Mouse (Mus musculus): ENCODE results near the gene Nectin1. TPM values are rescaled to one million over a fixed set of nuclear protein-coding genes. Genes with fewer than 3 reads are reported as not detected.

The Nectin1 gene
- polyA plus RNA-seq, 1 experiment: 0.87 TPM

DNA sequence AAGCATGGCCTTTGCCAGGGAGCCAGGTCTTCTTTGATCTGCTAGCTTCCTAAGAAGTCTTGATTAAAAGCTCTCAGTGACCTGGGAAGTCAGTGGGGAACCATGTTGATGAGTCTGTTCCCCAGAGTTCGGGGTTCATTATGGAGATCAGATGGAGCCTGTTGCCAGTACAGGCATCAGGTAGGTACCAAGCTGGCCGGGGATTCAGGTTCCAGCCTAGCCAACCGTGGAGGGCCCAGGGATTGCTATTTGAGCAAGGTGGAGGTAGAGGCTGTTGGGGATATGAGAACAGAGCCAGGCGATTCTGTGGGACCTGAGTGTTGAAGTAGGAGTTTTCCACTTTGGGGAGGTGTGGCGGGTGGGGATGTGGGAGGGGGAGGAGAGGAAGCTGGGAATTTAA lies 30.6 kb downstream of the Nectin1 start:
- H3K27ac ChIP-seq (ENCODE audit: control insufficient read depth, insufficient read depth, low read depth, low read length, poor library complexity): no peak overlapping the region
- H3K4me3 ChIP-seq (replicated peaks; ENCODE audit: control insufficient read depth, low read depth, low read length): no peak overlapping the region
- TF ChIP-seq CTCF (IDR thresholded peaks at IDR 0.05; ENCODE audit: control insufficient read depth, insufficient read depth, low read length) (no peak), POLR2A (IDR thresholded peaks at IDR 0.05; ENCODE audit: borderline replicate concordance, control insufficient read depth, low read depth, low read length) (no peak)
- no peaks in the 10 kb centered on the region for H3K4me1 ChIP-seq (ENCODE audit: control insufficient read depth, insufficient read depth, low read length)
- 72% methylated on average over 5 of the region's 5 CpGs for WGBS

DNA sequence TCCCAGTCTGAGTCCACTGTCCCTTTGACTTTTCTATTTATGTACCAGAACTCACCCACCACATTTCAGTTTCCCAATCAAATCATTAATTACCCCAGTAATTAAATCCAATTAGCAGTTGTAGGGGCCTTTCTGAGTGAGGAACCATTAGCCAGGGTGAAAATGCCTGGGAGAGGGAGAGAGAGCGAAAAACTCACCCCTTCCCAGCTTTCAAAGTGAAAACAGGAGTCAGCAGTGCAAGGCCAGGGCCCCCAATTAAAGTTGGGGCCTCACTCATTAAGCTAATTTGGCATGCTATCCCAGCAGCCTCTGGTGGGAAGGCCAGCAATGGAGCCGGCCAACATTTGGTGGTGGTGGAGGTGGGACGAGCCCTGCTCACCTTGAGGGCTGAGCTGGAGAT lies 32.4 kb downstream of the Nectin1 start:
- 86% methylated on average over 3 of the region's 3 CpGs for WGBS

GRCm38 (mm10) chr9:43777362-43778360 lies 33.9 kb downstream of the Nectin1 start:
- Histone ChIP-seq H3K27ac (ENCODE audit: control insufficient read depth, insufficient read depth, low read depth, low read length, poor library complexity) (no peak overlapping the region), H3K4me1 (ENCODE audit: control insufficient read depth, insufficient read depth, low read length) (no peaks in the 10 kb centered on the region), H3K4me3 (replicated peaks; ENCODE audit: control insufficient read depth, low read depth, low read length) (no peak overlapping the region)
- no peak for TF ChIP-seq CTCF (IDR thresholded peaks at IDR 0.05; ENCODE audit: control insufficient read depth, insufficient read depth, low read length)
- no peak for TF ChIP-seq POLR2A (IDR thresholded peaks at IDR 0.05; ENCODE audit: borderline replicate concordance, control insufficient read depth, low read depth, low read length)
- 70% methylated on average over 16 of the region's 16 CpGs for WGBS

More for the DNA sequence above, 32.4 kb downstream of the Nectin1 start:
- TF ChIP-seq CTCF (IDR thresholded peaks at IDR 0.05; ENCODE audit: control insufficient read depth, insufficient read depth, low read length) (no peak), POLR2A (IDR thresholded peaks at IDR 0.05; ENCODE audit: borderline replicate concordance, control insufficient read depth, low read depth, low read length) (no peak)
- Histone ChIP-seq H3K27ac (ENCODE audit: control insufficient read depth, insufficient read depth, low read depth, low read length, poor library complexity) (no peak overlapping the region), H3K4me3 (replicated peaks; ENCODE audit: control insufficient read depth, low read depth, low read length) (no peak overlapping the region), H3K4me1 (ENCODE audit: control insufficient read depth, insufficient read depth, low read length) (no peaks in the 10 kb centered on the region)

GRCm38 (mm10) chr9:43780883-43781282 lies 37.1 kb downstream of the Nectin1 start:
- Histone ChIP-seq H3K4me3 (replicated peaks; ENCODE audit: control insufficient read depth, low read depth, low read length) (no peak overlapping the region), H3K4me1 (ENCODE audit: control insufficient read depth, insufficient read depth, low read length) (no peaks in the 10 kb centered on the region), H3K27ac (ENCODE audit: control insufficient read depth, insufficient read depth, low read depth, low read length, poor library complexity) (no peak overlapping the region)
- TF ChIP-seq POLR2A (IDR thresholded peaks at IDR 0.05; ENCODE audit: borderline replicate concordance, control insufficient read depth, low read depth, low read length) (no peak), CTCF (IDR thresholded peaks at IDR 0.05; ENCODE audit: control insufficient read depth, insufficient read depth, low read length) (no peak)
- 79% methylated on average over 8 of the region's 8 CpGs for WGBS

GRCm38 (mm10) chr9:43782401-43782800 lies 38.6 kb downstream of the Nectin1 start:
- no peak overlapping the region for H3K27ac ChIP-seq (ENCODE audit: control insufficient read depth, insufficient read depth, low read depth, low read length, poor library complexity)
- no peaks in the 10 kb centered on the region for H3K4me1 ChIP-seq (ENCODE audit: control insufficient read depth, insufficient read depth, low read length)
- no peak overlapping the region for H3K4me3 ChIP-seq (replicated peaks; ENCODE audit: control insufficient read depth, low read depth, low read length)
- TF ChIP-seq POLR2A (IDR thresholded peaks at IDR 0.05; ENCODE audit: borderline replicate concordance, control insufficient read depth, low read depth, low read length) (no peak), CTCF (IDR thresholded peaks at IDR 0.05; ENCODE audit: control insufficient read depth, insufficient read depth, low read length) (no peak)
- 79% methylated on average over 5 of the region's 5 CpGs for WGBS

DNA sequence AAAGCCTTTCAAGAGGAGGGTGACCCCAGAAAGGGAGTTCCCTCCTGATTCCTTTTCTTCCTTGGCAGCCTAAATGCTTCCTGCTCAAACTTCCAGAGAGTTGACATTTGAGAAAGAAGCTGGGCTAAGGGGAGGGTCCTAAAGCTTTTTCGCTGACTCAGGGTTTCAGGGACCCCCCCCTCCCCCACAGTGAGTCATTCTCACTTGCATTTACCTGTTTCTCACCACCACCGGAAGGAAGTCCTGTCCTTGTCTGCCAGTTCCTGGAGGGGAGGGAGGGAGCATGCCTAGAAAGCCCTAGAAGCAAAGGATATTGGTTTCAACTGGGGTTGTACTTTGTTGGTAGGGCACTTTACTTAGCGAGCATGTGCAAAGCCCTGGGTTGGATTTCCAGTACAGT lies 40.2 kb downstream of the Nectin1 start:
- Histone ChIP-seq H3K4me3 (replicated peaks; ENCODE audit: control insufficient read depth, low read depth, low read length) (no peak overlapping the region), H3K4me1 (ENCODE audit: control insufficient read depth, insufficient read depth, low read length) (no peaks in the 10 kb centered on the region), H3K27ac (ENCODE audit: control insufficient read depth, insufficient read depth, low read depth, low read length, poor library complexity) (no peak overlapping the region)
- 19% methylated on average over 3 of the region's 3 CpGs for WGBS
- TF ChIP-seq CTCF (IDR thresholded peaks at IDR 0.05; ENCODE audit: control insufficient read depth, insufficient read depth, low read length) (no peak), POLR2A (IDR thresholded peaks at IDR 0.05; ENCODE audit: borderline replicate concordance, control insufficient read depth, low read depth, low read length) (no peak)

GRCm38 (mm10) chr9:43784841-43785240 lies 41.1 kb downstream of the Nectin1 start:
- no peaks in the 10 kb centered on the region for H3K4me1 ChIP-seq (ENCODE audit: control insufficient read depth, insufficient read depth, low read length)
- WGBS: 78% methylated on average over 13 of the region's 13 CpGs
- H3K4me3 ChIP-seq (replicated peaks; ENCODE audit: control insufficient read depth, low read depth, low read length): no peak overlapping the region
- no peak for TF ChIP-seq CTCF (IDR thresholded peaks at IDR 0.05; ENCODE audit: control insufficient read depth, insufficient read depth, low read length)
- no peak for TF ChIP-seq POLR2A (IDR thresholded peaks at IDR 0.05; ENCODE audit: borderline replicate concordance, control insufficient read depth, low read depth, low read length)
- no peak overlapping the region for H3K27ac ChIP-seq (ENCODE audit: control insufficient read depth, insufficient read depth, low read depth, low read length, poor library complexity)

DNA sequence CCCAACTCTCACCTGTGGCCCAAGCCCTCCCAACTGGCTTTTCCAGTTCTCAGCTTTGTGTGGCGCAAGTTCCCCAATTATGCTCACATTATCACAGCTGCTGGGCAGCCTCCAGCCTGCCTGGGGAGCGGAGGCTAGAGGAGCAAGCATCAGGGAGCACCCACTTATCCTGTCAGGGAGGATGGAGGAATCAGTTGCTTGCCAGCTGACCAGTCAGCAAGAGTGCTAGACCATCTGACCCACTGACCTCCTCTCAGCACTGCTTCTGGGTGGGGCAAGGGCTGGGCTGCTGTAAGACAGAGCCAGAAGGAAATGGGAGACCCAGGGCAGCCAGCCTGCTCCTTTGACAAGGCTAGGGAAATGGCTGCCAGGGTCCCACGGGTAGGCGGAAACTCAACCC lies 43.8 kb downstream of the Nectin1 start:
- no peak overlapping the region for H3K4me3 ChIP-seq (replicated peaks; ENCODE audit: control insufficient read depth, low read depth, low read length)
- 62% methylated on average over 4 of the region's 4 CpGs for whole genome bisulfite sequencing
- H3K27ac ChIP-seq (ENCODE audit: control insufficient read depth, insufficient read depth, low read depth, low read length, poor library complexity): no peak overlapping the region
- no peaks in the 10 kb centered on the region for H3K4me1 ChIP-seq (ENCODE audit: control insufficient read depth, insufficient read depth, low read length)
- no peak for TF ChIP-seq CTCF (IDR thresholded peaks at IDR 0.05; ENCODE audit: control insufficient read depth, insufficient read depth, low read length)
- no peak for TF ChIP-seq POLR2A (IDR thresholded peaks at IDR 0.05; ENCODE audit: borderline replicate concordance, control insufficient read depth, low read depth, low read length)

Data from bone marrow, adult 2 months (tissue).